Mouse (Mus musculus) right cerebral cortex, postnatal 36 days (tissue): ENCODE measurements at regions not wholly inside any gene's neighbourhood (a gene's known extent, or its start where the extent isn't known, plus 50 kb on each side); places are given as distances from the start of the nearest gene placed in this dataset.
A peak's percentile ranks its signal among the peaks of the same experiment; 100 is the strongest.

Experiments used
- DNase-seq, 2 experiments: peaks; one replicate each; pipeline ENCODE4 v3.0.0; 2022; ENCODE audit warnings: low spot score in 2 of 2, mixed read lengths in 1 of 2

GRCm38 (mm10) chrX:130808530-130809235, 1059.1 kb downstream of the Diaph2 start:
- DNase-seq: no peak

- DNase-seq: no peak
Measured at GRCm38 (mm10) chrX:130818916-130819315, 1069.4 kb downstream of the Diaph2 start.

GRCm38 (mm10) chrX:130819707-130820106, 1070.2 kb downstream of the Diaph2 start:
- DNase-seq: no peak

GRCm38 (mm10) chrX:130820168-130820567, 1070.6 kb downstream of the Diaph2 start:
- no peak for DNase-seq

GRCm38 (mm10) chrX:130823943-130824342, 1074.4 kb downstream of the Diaph2 start:
- no peak for DNase-seq

GRCm38 (mm10) chrX:130835835-130836234, 1086.3 kb downstream of the Diaph2 start:
- no peak for DNase-seq

GRCm38 (mm10) chrX:130843141-130843540, 1093.6 kb downstream of the Diaph2 start:
- no peak for DNase-seq

- no peak for DNase-seq
Measured at GRCm38 (mm10) chrX:130866506-130866905, 1117.0 kb downstream of the Diaph2 start.

- DNase-seq: no peak
Measured at GRCm38 (mm10) chrX:130874157-130874556, 1124.6 kb downstream of the Diaph2 start.

- DNase-seq: peak in 1 of 2 experiments; percentile 1
Measured at GRCm38 (mm10) chrX:130875289-130875688, 1125.7 kb downstream of the Diaph2 start.

- no peak for DNase-seq
Measured at GRCm38 (mm10) chrX:130876120-130876519, 1126.6 kb downstream of the Diaph2 start.
